Mouse (Mus musculus) monocyte, adult 2 months (primary cell): ENCODE measurements around the gene Anks1.

Experiments
- DNase-seq, 2 experiments: peaks; one replicate each; pipeline ENCODE4 v3.0.0; 2022; ENCODE audit warnings: low spot score in 2 of 2, low read depth in 1 of 2

The Anks1 gene

GRCm38 (mm10) chr17:27908888-27909621, at the start of gene Anks1:
Gene Anks1, plus strand, starts transcription at chr17:27909306.
- DNase-seq: peak; percentile 40 to 67

GRCm38 (mm10) chr17:27865461-27865860, 43.6 kb upstream of the Anks1 start:
- DNase-seq: no peak

- DNase-seq: no peak
These were observed 42.4 kb upstream of the Anks1 start for GRCm38 (mm10) chr17:27866737-27867136.

GRCm38 (mm10) chr17:27871851-27872250, 37.3 kb upstream of the Anks1 start:
- no peak for DNase-seq

- DNase-seq: no peak
These were observed 35.5 kb upstream of the Anks1 start for GRCm38 (mm10) chr17:27873583-27873982.

GRCm38 (mm10) chr17:27874510-27874909, 34.6 kb upstream of the Anks1 start:
- DNase-seq: no peak

- no peak for DNase-seq
These were observed 27.6 kb upstream of the Anks1 start for GRCm38 (mm10) chr17:27881518-27881917.

GRCm38 (mm10) chr17:27883129-27883528, 26.0 kb upstream of the Anks1 start:
- DNase-seq: no peak

GRCm38 (mm10) chr17:27883994-27884393, 25.1 kb upstream of the Anks1 start:
- DNase-seq: no peak

GRCm38 (mm10) chr17:27886499-27887210, 22.5 kb upstream of the Anks1 start:
- no peak for DNase-seq

- DNase-seq: peak; percentile 80 to 85
These were observed 1.4 kb upstream of the Anks1 start for GRCm38 (mm10) chr17:27907512-27908205.

- DNase-seq: no peak
These were observed 759 bp upstream of the Anks1 start for GRCm38 (mm10) chr17:27908206-27908887.

GRCm38 (mm10) chr17:27909622-27910500, 755 bp downstream of the Anks1 start, which contains the start of gene Taf11:
Gene Taf11, minus strand, starts transcription at chr17:27909844.
- DNase-seq: peak in 1 of 2 experiments; percentile 14

GRCm38 (mm10) chr17:27911371-27911770, 2.3 kb downstream of the Anks1 start:
- DNase-seq: no peak

- DNase-seq: no peak
These were observed 5.6 kb downstream of the Anks1 start for GRCm38 (mm10) chr17:27914742-27915141.

GRCm38 (mm10) chr17:27916366-27916765, 7.3 kb downstream of the Anks1 start:
- DNase-seq: no peak

GRCm38 (mm10) chr17:27920676-27921075, 11.6 kb downstream of the Anks1 start:
- no peak for DNase-seq

- no peak for DNase-seq
These were observed 13.1 kb downstream of the Anks1 start for GRCm38 (mm10) chr17:27922174-27922712.

GRCm38 (mm10) chr17:27925054-27925453, 15.9 kb downstream of the Anks1 start:
- no peak for DNase-seq

- peak; percentile 22 to 42 for DNase-seq
These were observed 16.4 kb downstream of the Anks1 start for GRCm38 (mm10) chr17:27925504-27925903.
